Mouse (Mus musculus): Measurements from ENCODE around the gene Slc22a21. TPM values are rescaled to one million over a fixed set of nuclear protein-coding genes. Genes with fewer than 3 reads are reported as not detected.

Slc22a21 gene
- polyA plus RNA-seq (2012; rRNA removed) = 2.3 and 3.8 TPM in 2 replicates

- DNase-seq = peak; percentile 62
- WGBS = 2% methylated on average over 73 of the region's 73 CpGs
- no peak for TF ChIP-seq CTCF (IDR thresholded peaks at IDR 0.05; ENCODE audit: insufficient read depth, low read length)
- TF ChIP-seq POLR2A (IDR thresholded peaks at IDR 0.05; ENCODE audit: borderline replicate concordance, extremely low read depth, low read depth, low read length) = peak; percentile 77; the same call in 1 of the 2 replicates
- peak within 1 kb of the TSS; percentile 68 for H3K4me3 ChIP-seq (replicated peaks; ENCODE audit: extremely low read depth, low read depth, low read length)
- no peaks in the 10 kb centered on the region for H3K4me1 ChIP-seq (ENCODE audit: control insufficient read depth, insufficient read depth, low read length)
Measured at GRCm38 (mm10) chr11:53979788-53980621, at the start of gene Slc22a21. TSS of gene Slc22a21 (minus strand) at chr11:53980332.

GRCm38 (mm10) chr11:54028997-54029396 lies 48.9 kb upstream of the Slc22a21 start:
- H3K4me1 ChIP-seq (ENCODE audit: control insufficient read depth, insufficient read depth, low read length) = peaks cover 5% of the 10 kb centered on the region
- H3K4me3 ChIP-seq (replicated peaks; ENCODE audit: extremely low read depth, low read depth, low read length) = no peak overlapping the region
- TF ChIP-seq CTCF (IDR thresholded peaks at IDR 0.05; ENCODE audit: insufficient read depth, low read length) (no peak), POLR2A (IDR thresholded peaks at IDR 0.05; ENCODE audit: borderline replicate concordance, extremely low read depth, low read depth, low read length) (no peak)
- DNase-seq = no peak
- 78% methylated on average over 4 of the region's 4 CpGs for WGBS

GRCm38 (mm10) chr11:54028044-54028951 lies 48.2 kb upstream of the Slc22a21 start, which contains the start of gene Slc22a4:
TSS of gene Slc22a4 (minus strand) at chr11:54028090.
- TF ChIP-seq CTCF (IDR thresholded peaks at IDR 0.05; ENCODE audit: insufficient read depth, low read length) (peak; percentile 17; the same call in 1 of the 2 replicates), POLR2A (IDR thresholded peaks at IDR 0.05; ENCODE audit: borderline replicate concordance, extremely low read depth, low read depth, low read length) (no peak)
- WGBS = 4% methylated on average over 61 of the region's 61 CpGs
- peak; percentile 78 for DNase-seq

GRCm38 (mm10) chr11:54027131-54028043 lies 47.3 kb upstream of the Slc22a21 start:
- no peak for DNase-seq
- Histone ChIP-seq H3K4me3 (replicated peaks; ENCODE audit: extremely low read depth, low read depth, low read length) (peak overlapping the region; percentile 61), H3K4me1 (ENCODE audit: control insufficient read depth, insufficient read depth, low read length) (peaks cover 5% of the 10 kb centered on the region)
- TF ChIP-seq CTCF (IDR thresholded peaks at IDR 0.05; ENCODE audit: insufficient read depth, low read length) (no peak), POLR2A (IDR thresholded peaks at IDR 0.05; ENCODE audit: borderline replicate concordance, extremely low read depth, low read depth, low read length) (no peak)
- WGBS = 22% methylated on average over 31 of the region's 31 CpGs

More at GRCm38 (mm10) chr11:54028044-54028951, 48.2 kb upstream of the Slc22a21 start, which contains the start of gene Slc22a4:
- Histone ChIP-seq H3K4me1 (ENCODE audit: control insufficient read depth, insufficient read depth, low read length) (peaks cover 5% of the 10 kb centered on the region), H3K4me3 (replicated peaks; ENCODE audit: extremely low read depth, low read depth, low read length) (peak within 1 kb of the TSS; percentile 61)

- no peak overlapping the region for H3K4me3 ChIP-seq (replicated peaks; ENCODE audit: extremely low read depth, low read depth, low read length)
- TF ChIP-seq POLR2A (IDR thresholded peaks at IDR 0.05; ENCODE audit: borderline replicate concordance, extremely low read depth, low read depth, low read length) = no peak
- no peak for TF ChIP-seq CTCF (IDR thresholded peaks at IDR 0.05; ENCODE audit: insufficient read depth, low read length)
- 75% methylated on average over 1 of the region's 1 CpGs for WGBS
- peaks cover 5% of the 10 kb centered on the region for H3K4me1 ChIP-seq (ENCODE audit: control insufficient read depth, insufficient read depth, low read length)
- no peak for DNase-seq
Measured at GRCm38 (mm10) chr11:54026491-54027041, 46.4 kb upstream of the Slc22a21 start.

GRCm38 (mm10) chr11:54021396-54022093 lies 41.4 kb upstream of the Slc22a21 start:
- TF ChIP-seq CTCF (IDR thresholded peaks at IDR 0.05; ENCODE audit: insufficient read depth, low read length) (no peak), POLR2A (IDR thresholded peaks at IDR 0.05; ENCODE audit: borderline replicate concordance, extremely low read depth, low read depth, low read length) (no peak)
- H3K4me1 ChIP-seq (ENCODE audit: control insufficient read depth, insufficient read depth, low read length) = no peaks in the 10 kb centered on the region
- 67% methylated on average over 5 of the region's 5 CpGs for WGBS
- DNase-seq = no peak
- no peak overlapping the region for H3K4me3 ChIP-seq (replicated peaks; ENCODE audit: extremely low read depth, low read depth, low read length)

- WGBS = 81% methylated on average over 3 of the region's 3 CpGs
- no peaks in the 10 kb centered on the region for H3K4me1 ChIP-seq (ENCODE audit: control insufficient read depth, insufficient read depth, low read length)
- TF ChIP-seq POLR2A (IDR thresholded peaks at IDR 0.05; ENCODE audit: borderline replicate concordance, extremely low read depth, low read depth, low read length) (no peak), CTCF (IDR thresholded peaks at IDR 0.05; ENCODE audit: insufficient read depth, low read length) (no peak)
- H3K4me3 ChIP-seq (replicated peaks; ENCODE audit: extremely low read depth, low read depth, low read length) = no peak overlapping the region
- no peak for DNase-seq
Measured at GRCm38 (mm10) chr11:54018893-54019732, 39.0 kb upstream of the Slc22a21 start.
